Mouse (Mus musculus) kidney, postnatal 4 days (tissue): ENCODE results near the gene Hapln4.

Source experiments
- DNase-seq, 2 experiments: peaks; one replicate each; pipeline ENCODE4 v3.0.0; 2021; ENCODE audit warnings: mixed read lengths in 2 of 2

Hapln4 gene

DNA sequence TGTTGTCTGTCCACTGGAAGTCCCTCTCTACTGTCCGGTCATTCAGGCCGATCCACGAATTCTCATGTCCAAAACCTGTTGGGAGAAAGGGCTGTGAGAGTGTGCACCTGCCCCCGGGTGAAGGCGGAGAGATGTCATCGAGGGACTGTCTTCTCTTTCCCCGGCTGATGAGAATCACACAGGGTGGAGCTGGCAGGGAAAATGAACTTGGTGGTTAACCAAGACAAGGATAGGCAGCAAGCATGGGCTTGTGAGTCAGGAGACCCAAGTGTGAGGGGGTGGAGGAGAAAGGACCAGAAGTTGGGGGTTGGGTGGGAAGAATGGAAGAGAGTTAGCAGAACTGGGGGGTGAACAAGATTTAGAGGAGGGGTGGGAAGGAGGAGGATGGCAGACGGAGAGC is 17.0 kb downstream of the Hapln4 start:
- DNase-seq: no peak

DNA sequence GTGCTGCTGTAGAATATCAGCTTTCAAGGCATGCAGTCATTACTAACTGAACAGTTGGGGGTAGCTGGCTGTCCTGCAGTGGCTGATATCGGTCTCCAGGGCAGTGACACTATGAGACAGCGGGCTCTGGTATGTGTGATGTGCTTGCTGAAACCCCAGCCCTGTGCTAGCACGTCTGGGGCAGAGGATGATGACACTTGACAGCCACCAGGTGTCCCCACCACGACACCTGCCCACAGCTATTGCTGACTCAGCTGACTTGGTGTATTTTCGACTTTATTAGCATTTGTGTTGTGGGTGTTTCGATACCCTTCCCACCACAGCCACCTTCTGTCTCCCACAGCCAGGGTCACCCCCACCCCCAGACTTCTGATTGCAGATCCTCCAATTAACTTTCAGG is 21.2 kb downstream of the Hapln4 start:
- peak; percentile 50 to 66 for DNase-seq

DNA sequence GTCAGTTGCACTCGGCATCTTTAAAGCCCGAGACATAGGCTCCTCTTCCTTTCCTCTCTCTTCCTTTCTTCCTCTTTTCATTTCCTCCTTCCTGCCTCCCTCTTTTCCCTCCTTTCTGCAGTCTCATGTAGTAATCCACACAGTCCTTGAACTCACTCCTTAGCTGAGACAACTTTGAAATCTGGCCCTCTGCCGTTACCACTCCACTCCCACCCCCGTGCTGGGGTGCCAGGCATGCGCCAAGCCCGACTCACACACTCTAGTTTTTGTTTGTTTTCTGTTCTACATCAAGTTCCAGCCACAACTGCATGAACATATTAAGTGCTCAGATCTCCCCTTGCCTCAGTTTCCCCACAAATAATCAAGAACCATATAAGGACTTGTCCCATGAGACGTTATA is 21.7 kb downstream of the Hapln4 start:
- DNase-seq: no peak

DNA sequence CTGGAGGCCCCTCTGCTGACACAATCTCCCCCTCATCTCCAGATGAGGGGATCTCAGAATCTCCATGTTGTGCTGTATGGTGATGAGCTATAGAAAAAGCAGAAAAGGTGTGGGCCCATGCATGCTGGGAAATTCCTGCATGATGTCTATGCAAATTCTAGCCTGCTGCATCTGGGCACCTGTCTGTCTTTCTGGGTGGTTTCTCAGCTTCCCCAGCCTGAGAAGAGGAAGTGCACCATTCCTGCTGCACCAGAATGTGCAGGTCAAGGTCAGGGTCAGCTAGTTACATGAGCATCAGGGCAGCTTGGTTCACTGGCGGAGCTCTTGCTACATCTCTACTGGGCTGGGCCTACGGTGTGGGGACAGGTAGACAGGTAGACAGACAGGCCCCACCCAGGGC is 27.2 kb downstream of the Hapln4 start:
- DNase-seq: no peak

DNA sequence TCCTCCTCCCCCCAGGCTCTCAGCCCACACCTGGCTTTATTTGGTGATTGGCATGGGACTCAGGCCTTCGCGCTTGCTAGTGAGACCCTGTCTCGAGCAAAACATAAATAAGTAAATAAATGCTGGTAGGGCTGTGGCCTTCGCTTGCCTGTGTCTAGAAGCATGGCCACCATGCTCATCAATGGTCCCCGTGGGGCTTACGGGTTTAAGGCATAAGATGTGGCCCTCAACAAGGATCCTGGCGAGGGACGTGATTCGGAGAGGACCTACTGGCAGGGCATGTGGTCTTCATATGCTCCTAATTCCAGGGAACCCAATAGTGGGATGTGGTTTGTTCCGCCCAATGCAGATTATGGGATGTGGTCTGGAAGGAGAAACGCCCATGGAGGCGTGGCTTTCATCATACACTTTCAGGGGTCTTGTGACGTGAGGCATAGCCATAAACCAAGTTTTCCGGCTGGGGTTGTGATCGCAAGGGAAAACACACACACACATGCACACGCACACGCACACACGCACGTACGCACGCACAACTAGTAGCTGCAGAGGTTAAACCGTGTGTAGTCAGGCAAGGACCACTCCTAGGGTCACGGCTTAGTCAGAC is 28.0 kb downstream of the Hapln4 start:
- DNase-seq: no peak

DNA sequence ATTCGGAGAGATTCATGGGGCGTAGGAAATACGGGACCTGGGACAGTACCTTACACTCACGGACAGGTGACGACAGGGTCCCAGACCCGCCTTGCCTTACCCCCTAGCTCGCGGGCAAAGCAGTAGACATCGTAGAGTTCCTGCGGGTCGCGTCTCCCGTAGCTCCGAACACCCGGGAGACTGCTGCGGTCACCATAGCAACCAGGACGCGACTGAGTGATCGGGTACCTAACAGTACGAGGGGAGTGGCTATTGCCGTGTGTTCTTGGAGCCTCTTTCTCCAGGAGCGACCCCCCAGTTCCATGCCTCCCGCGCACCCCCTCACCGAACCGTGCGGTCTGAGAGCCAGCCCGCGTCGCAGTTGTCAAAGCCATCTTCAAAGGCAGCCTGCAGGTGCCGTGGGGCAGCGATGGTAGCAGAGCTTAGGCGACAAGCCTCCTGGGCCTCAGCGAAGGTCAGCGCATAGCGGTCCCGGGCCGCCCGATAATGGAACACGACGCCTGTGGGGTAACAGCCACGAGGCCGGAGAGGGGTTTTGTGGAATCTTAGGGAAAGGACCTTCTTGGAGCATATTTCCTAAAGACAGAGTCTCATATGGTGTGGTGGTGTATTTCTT is 29.3 kb downstream of the Hapln4 start:
- peak; percentile 19 to 20 for DNase-seq

DNA sequence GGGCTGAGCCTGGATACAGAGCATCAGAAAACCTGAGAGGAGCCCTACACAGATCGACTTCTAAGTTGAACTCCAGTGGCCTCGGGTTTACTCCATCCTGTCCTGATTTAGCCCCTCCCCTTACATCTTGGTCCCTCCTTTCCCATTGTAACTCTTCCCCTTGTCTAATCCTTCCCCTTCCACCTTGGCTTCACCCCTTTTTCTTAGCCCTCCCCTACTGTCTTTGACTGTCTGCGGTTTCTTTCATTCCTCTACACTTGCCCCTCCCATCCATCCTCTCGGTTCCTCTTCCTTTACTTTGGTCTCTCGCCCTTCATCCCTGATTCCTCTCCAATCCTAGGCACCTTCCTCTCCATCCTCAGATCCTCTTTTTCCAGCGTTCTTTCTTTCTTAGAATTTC is 31.2 kb downstream of the Hapln4 start:
- no peak for DNase-seq

DNA sequence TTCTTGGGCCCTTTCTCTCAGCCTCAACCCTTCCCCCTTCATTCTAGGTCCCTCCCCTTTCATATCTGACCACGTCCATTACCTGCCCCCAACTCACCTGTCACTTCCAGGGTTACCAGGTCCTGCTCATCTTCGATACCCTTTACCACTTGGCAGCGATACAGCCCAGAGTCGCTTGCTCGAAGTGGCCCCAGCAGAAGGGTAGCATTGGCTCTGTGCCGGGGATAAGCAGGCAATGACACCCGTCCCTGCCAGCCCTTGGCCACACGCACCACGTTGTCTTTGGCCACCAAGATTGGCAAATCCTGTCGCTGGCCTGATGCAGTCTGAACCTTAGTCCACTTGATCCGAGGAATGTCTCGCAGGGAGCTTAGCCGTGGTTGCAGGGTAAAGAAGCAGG is 31.6 kb downstream of the Hapln4 start:
- no peak for DNase-seq

DNA sequence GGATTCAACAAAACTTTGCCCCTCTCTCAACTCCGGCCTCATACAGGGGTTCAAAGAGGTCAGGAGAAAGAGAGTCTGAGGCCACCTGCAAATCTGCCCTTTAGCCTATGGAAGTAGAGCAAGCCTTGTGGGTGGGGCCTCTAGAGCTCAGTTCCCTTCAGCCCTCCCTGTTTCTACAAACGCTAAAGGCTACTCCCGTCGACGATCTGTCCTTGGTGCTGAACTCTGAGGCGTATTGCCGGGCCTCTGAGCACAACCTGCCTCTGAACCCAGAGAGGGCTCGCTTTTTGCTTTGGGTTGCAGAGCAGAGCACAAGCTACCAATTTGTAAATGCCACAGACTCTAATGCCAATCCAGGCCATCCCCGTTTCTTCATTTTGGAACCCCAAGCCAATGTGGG is 34.4 kb downstream of the Hapln4 start:
- peak; percentile 75 to 77 for DNase-seq

DNA sequence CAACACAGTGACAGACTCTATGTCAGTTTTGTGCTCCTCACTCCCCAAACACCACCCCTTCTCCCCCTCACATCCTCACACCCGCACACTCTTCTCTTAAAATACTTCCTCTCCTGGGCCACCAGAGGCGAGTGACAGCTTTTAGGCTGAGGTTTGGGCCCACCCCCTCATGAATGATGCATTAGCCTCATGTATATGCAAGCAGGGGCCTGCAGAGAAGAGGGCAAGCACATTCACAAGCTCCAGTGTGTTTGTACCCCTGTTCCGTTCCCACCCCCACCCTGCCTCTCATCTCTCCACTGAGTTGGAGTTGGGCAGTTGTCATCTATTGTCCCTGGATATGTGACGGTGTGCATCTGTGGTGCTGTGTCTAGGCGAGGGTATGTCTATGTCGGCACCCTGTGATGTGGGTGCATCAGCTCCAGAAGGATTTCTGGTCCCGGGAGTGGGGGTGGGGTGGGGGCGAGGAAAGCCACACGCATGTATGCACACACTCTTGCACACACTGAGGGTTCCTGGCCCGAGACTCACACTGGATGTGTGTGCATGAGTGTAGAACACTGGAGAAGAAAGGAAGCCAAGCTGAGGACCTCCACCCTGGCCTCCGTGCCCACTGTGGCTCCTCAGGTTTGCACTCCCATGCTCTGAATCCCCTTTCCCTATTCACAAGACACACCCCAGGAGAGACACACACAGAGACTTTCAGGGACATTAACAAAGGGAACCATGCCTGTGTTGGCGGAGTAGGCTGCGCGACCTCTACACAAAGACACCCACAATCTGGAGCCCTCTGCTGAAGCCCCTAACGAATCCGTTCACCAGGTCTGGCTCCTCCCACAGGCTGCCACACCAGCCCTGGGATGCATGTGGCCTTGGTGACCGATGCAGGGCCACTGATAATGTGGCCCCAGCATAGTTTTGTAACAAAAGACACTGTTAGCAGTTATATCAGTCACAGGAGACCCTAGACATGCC is 35.8 kb downstream of the Hapln4 start:
- no peak for DNase-seq

DNA sequence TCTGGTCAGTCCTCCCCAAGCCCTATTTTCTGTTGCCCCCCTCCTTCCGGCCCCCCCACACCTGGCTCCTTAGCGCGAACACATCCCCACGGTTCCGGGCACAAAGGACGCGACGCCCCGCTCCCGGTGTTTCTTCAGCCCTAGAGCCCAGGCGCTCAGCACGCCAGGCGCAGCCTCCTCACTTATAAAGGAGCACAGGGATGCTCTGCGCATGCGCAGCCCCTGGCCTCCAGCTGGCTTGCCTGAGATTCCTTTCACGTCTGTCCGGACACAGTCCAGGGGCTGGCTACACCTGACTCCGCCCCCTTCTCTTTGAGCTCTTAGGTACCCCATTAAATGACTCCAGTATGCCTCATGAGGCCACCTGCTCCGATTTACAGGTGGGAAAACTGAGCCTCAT is 37.4 kb downstream of the Hapln4 start, which contains the start of gene Ncan:
Gene Ncan, minus strand, starts transcription at position 207 of the 400 bp plus-strand sequence.
- peak; percentile 86 to 90 for DNase-seq

DNA sequence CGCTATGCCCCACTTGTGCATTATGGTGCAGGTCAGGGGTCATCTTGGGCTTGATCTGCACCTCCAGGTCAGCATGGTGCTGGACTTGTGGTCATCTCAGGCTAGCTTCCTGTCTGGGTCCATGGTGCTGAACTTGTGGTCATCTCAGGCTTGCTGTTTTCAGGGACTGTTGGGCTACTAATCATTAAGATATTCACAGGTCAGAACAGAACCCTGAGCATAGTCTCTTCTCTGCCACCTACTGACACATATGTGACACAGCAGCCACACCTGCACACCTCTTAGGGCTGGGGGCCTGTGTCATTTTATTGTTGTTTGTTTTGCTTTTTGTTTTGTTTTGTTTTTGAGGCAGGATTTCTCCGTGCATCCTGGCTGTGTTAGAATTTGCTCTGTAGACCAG is 39.6 kb downstream of the Hapln4 start:
- peak in 1 of 2 experiments; percentile 17 for DNase-seq

DNA sequence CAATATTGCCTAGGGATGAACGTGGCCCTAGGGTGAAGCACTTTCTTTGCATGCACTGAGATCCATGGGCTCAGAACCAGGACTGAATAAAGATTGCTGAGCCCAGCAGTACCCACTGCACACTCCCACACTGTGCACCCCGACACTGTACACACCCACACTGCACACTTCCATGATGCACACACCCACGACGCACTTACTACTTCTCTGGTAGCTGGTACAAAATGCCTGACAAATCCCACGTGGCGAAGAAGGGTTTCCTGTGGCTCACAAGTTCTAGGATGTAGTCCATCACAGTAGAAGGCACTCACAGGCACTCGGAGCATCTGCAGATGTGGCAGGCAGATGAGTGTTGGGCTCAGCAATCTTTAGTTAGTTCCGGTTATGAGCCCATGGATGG is 41.7 kb downstream of the Hapln4 start:
- DNase-seq: no peak

DNA sequence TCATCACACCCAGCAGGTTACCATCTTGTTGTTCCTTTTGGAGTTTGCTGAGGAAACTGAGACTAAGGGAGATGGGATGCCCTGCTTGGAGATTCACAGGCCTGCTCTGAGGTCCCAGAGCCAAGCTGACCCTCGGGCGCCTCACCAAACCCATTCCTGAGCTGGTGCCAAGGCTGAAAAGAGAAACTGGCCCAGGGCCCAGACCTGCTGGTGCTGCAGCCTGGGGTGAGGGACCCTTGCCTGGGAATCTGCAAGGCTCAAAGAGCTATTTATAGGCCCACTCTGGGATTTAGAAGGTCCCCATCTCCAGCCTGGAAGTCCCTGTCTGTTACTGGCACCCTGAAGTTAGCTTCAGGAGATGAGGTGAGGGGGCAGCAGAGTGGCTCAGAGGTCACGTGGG is 45.2 kb downstream of the Hapln4 start:
- peak in 1 of 2 experiments; percentile 16 for DNase-seq

DNA sequence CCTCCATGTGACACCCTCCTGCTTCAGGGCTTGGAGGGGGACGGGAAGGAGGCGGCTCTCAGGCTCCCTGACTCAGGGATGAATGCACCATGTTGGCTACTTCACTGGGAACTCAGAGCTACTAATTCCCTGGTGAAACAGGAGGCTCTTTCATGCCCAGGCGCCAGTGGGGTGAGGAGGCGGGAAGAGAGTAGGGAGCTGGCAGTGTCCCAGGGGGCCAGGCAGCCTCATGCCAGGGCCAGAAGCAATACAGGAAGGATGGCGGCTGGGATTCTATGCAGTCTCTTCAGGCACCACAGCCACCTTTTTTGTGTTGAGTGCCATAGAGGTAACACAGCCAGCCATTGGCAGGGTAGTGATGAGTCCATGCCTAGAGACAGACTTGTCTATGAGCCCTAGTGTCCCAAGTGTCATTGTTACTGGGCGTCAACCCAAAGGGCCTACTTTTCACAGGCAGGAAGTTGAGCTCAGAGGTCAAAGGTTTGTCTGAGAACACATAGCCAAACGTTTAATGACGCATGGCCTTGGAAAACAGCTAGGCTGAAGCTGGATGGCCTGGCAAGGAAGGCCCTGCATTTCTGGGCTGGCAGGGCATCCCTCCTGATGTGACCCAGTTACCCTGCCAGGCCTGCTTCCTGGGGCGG is 46.2 kb downstream of the Hapln4 start:
- no peak for DNase-seq

DNA sequence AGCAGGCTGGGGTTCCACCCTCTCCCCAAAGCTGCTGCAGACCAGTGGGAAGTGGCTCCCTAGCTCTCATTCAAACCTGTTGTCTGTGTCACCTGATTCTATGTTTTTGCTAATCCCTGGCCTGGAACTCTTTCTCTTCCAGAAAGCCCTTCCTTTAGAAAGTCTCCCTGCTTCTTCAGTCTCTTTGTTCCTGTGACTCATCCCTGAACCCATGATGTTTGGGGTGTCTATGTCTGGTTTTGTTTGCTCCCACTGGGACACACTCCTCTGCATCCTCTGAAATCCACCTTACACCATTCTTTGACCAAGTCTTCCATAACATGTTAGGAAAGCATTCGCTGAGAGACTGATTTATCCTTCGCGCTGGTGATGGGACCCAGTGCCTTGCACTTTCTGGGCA is 46.8 kb downstream of the Hapln4 start:
- DNase-seq: no peak

DNA sequence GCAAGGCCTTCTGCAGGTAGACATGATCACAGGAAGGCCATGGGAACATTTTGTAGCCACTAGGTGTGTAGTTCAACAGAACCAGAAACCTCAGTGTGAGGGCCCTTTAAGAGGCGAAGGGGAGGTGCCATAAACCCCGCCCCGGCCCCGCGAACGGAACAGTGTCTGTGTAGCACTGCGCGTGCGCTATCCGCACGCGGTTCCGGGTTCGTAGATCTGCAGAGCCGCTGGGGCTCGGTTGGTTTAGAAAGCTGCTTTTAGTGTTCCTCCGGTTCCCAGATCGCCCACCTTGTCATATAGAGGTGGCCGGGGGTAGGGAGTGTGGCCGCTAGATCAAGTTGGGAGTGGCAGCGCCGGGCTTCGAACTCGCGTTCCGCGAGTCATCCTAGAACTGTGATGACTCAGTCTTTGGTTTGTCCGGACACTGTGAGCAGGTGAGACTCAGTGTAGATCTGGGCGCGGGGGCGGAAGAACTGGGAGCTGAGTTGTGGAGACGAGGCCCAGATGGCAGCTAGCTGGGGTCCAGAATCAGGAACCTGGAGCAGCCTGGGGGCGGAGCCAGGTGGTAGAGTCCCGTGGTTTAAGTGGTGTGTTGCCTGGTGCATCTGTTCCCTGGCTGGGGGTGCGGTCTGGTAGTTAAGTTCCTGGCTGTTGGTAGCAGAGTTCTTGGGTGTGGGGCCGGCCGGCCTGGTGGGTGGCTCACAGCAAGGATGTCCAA is 48.1 kb downstream of the Hapln4 start, which contains the start of gene Nr2c2ap:
Gene Nr2c2ap, plus strand, starts transcription at position 168 of the 718 bp plus-strand sequence.
- peak; percentile 88 to 92 for DNase-seq

DNA sequence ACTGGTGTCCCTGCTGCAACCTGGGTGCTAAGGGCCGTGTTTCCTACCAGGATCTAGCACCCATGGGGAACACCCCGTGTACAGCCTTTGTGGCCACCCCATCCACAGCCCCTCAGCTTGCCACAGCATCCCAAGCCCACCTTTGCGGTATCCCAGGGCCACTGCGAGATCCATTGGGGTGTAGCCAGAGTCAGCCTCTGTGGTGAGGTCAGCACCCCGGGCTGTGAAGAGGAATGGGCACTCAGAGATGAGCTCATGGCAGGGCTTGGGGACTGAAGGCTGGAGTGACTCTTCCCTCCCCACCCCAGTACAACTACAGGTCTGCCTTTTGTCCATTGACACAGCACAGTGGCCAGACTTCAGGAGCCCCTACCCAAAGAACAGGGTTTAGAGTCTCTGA is 50.8 kb downstream of the Hapln4 start:
- DNase-seq: no peak

DNA sequence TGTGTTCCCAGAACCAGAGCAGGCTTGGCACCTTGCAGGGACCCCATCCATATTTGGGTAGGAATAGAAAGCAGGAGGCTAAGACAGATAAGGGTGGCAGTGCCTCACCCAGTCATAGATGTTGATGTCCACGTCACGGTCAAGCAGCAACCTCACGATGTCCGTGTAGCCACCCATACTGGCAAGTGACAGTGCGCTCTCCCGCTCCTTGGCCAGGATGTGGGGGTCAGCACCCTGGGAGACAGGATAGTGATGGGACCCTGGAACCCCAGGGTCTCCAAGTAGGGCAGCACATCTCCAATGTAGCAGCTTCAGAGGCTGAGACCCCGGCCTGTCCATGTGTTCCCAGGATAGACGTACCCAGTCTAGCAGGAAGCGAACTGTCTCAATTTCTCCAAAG is 51.7 kb downstream of the Hapln4 start:
- no peak for DNase-seq

DNA sequence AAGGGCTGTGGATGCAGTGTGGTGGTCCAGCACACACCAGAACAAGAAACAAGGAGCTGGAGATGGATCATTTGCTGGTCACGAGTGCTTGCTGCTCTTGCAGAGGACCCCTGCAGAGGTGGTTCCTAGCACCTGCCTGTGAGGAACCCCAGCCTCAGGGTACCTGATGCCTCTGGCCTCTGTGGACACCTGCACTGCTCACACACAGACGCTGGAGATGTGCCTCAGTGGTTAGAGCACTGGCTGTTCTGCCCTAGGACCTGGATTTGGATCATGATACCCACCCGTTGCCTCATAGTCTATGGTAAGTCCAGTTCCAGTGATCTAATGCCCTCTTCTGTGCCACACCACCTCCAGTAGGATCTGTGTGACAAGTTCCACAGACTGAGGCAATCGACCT is 53.3 kb downstream of the Hapln4 start:
- no peak for DNase-seq

DNA sequence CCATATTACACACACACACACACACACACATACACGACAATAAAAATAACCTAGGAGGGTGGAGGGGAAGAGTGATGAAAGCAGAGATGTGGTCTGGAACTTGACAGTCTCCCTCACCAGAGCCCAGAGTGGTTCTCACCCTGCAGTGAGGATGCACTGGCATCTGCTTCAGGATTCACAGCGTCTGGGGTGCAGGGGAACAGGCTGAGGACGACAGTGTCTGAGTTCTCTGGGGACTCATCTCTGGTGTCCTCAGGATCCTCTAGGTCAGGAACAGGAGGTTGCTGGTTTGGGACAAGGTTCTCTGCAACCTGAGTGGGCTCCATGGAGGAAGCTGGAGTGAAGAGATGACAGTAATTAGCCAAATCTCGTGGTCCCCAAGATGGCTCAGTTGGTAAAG is 54.6 kb downstream of the Hapln4 start:
- no peak for DNase-seq
